Mouse (Mus musculus): Measurements from ENCODE around the gene Tas2r134. TPM values are rescaled to one million over a fixed set of nuclear protein-coding genes. Genes with fewer than 3 reads are reported as not detected.

Gene Tas2r134
- total RNA-seq (2017), result not detected in 2 replicates

GRCm38 (mm10) chr2:51627211-51627610, at the start of gene Tas2r134:
Gene Tas2r134 (plus strand): TSS chr2:51627511.
- ATAC-seq (replicated peaks in 1 of 2; ENCODE audit: insufficient read depth in 1 of 2, low FRiP score in 2 of 2, low TSS enrichment in 1 of 2, low read depth in 1 of 2, poor library complexity in 2 of 2, severe bottlenecking in 2 of 2), result no peak

GRCm38 (mm10) chr2:51579767-51580166, 47.5 kb upstream of the Tas2r134 start:
- ATAC-seq (replicated peaks in 1 of 2; ENCODE audit: insufficient read depth in 1 of 2, low FRiP score in 2 of 2, low TSS enrichment in 1 of 2, low read depth in 1 of 2, poor library complexity in 2 of 2, severe bottlenecking in 2 of 2), result no peak

- ATAC-seq (replicated peaks in 1 of 2; ENCODE audit: insufficient read depth in 1 of 2, low FRiP score in 2 of 2, low TSS enrichment in 1 of 2, low read depth in 1 of 2, poor library complexity in 2 of 2, severe bottlenecking in 2 of 2), result no peak
These were observed 43.0 kb upstream of the Tas2r134 start for GRCm38 (mm10) chr2:51584050-51585046.

- ATAC-seq (replicated peaks in 1 of 2; ENCODE audit: insufficient read depth in 1 of 2, low FRiP score in 2 of 2, low TSS enrichment in 1 of 2, low read depth in 1 of 2, poor library complexity in 2 of 2, severe bottlenecking in 2 of 2), result peak; percentile 67 to 70
These were observed 39.0 kb upstream of the Tas2r134 start for GRCm38 (mm10) chr2:51588336-51588735.

GRCm38 (mm10) chr2:51588895-51589294, 38.4 kb upstream of the Tas2r134 start:
- 0 out of 4 replicates have a peak, but pooled peaks of 1 of the 2 experiments have one; percentile 4 for ATAC-seq (replicated peaks in 1 of 2; ENCODE audit: insufficient read depth in 1 of 2, low FRiP score in 2 of 2, low TSS enrichment in 1 of 2, low read depth in 1 of 2, poor library complexity in 2 of 2, severe bottlenecking in 2 of 2)

GRCm38 (mm10) chr2:51589627-51590026, 37.7 kb upstream of the Tas2r134 start:
- no peak for ATAC-seq (replicated peaks in 1 of 2; ENCODE audit: insufficient read depth in 1 of 2, low FRiP score in 2 of 2, low TSS enrichment in 1 of 2, low read depth in 1 of 2, poor library complexity in 2 of 2, severe bottlenecking in 2 of 2)

- no peak for ATAC-seq (replicated peaks in 1 of 2; ENCODE audit: insufficient read depth in 1 of 2, low FRiP score in 2 of 2, low TSS enrichment in 1 of 2, low read depth in 1 of 2, poor library complexity in 2 of 2, severe bottlenecking in 2 of 2)
These were observed 37.0 kb upstream of the Tas2r134 start for GRCm38 (mm10) chr2:51590308-51590707.

GRCm38 (mm10) chr2:51592157-51592556, 35.2 kb upstream of the Tas2r134 start:
- no peak for ATAC-seq (replicated peaks in 1 of 2; ENCODE audit: insufficient read depth in 1 of 2, low FRiP score in 2 of 2, low TSS enrichment in 1 of 2, low read depth in 1 of 2, poor library complexity in 2 of 2, severe bottlenecking in 2 of 2)

GRCm38 (mm10) chr2:51599473-51600201, 27.7 kb upstream of the Tas2r134 start:
- no peak; a peak in 1 of 4 replicates for ATAC-seq (replicated peaks in 1 of 2; ENCODE audit: insufficient read depth in 1 of 2, low FRiP score in 2 of 2, low TSS enrichment in 1 of 2, low read depth in 1 of 2, poor library complexity in 2 of 2, severe bottlenecking in 2 of 2)

- ATAC-seq (replicated peaks in 1 of 2; ENCODE audit: insufficient read depth in 1 of 2, low FRiP score in 2 of 2, low TSS enrichment in 1 of 2, low read depth in 1 of 2, poor library complexity in 2 of 2, severe bottlenecking in 2 of 2), result no peak
These were observed 27.2 kb upstream of the Tas2r134 start for GRCm38 (mm10) chr2:51600202-51600487.

- 0 out of 4 replicates have a peak, but pooled peaks of 1 of the 2 experiments have one; percentile 50 for ATAC-seq (replicated peaks in 1 of 2; ENCODE audit: insufficient read depth in 1 of 2, low FRiP score in 2 of 2, low TSS enrichment in 1 of 2, low read depth in 1 of 2, poor library complexity in 2 of 2, severe bottlenecking in 2 of 2)
These were observed 26.4 kb upstream of the Tas2r134 start for GRCm38 (mm10) chr2:51600873-51601272.

- no peak for ATAC-seq (replicated peaks in 1 of 2; ENCODE audit: insufficient read depth in 1 of 2, low FRiP score in 2 of 2, low TSS enrichment in 1 of 2, low read depth in 1 of 2, poor library complexity in 2 of 2, severe bottlenecking in 2 of 2)
These were observed 17.0 kb upstream of the Tas2r134 start for GRCm38 (mm10) chr2:51610305-51610704.

- no peak for ATAC-seq (replicated peaks in 1 of 2; ENCODE audit: insufficient read depth in 1 of 2, low FRiP score in 2 of 2, low TSS enrichment in 1 of 2, low read depth in 1 of 2, poor library complexity in 2 of 2, severe bottlenecking in 2 of 2)
These were observed 16.4 kb upstream of the Tas2r134 start for GRCm38 (mm10) chr2:51610897-51611296.

GRCm38 (mm10) chr2:51613716-51614115, 13.6 kb upstream of the Tas2r134 start:
- no peak for ATAC-seq (replicated peaks in 1 of 2; ENCODE audit: insufficient read depth in 1 of 2, low FRiP score in 2 of 2, low TSS enrichment in 1 of 2, low read depth in 1 of 2, poor library complexity in 2 of 2, severe bottlenecking in 2 of 2)

GRCm38 (mm10) chr2:51621931-51622330, 5.4 kb upstream of the Tas2r134 start:
- no peak for ATAC-seq (replicated peaks in 1 of 2; ENCODE audit: insufficient read depth in 1 of 2, low FRiP score in 2 of 2, low TSS enrichment in 1 of 2, low read depth in 1 of 2, poor library complexity in 2 of 2, severe bottlenecking in 2 of 2)

GRCm38 (mm10) chr2:51626007-51626406, 1.3 kb upstream of the Tas2r134 start:
- ATAC-seq (replicated peaks in 1 of 2; ENCODE audit: insufficient read depth in 1 of 2, low FRiP score in 2 of 2, low TSS enrichment in 1 of 2, low read depth in 1 of 2, poor library complexity in 2 of 2, severe bottlenecking in 2 of 2), result no peak

GRCm38 (mm10) chr2:51631428-51631827, 4.1 kb downstream of the Tas2r134 start:
- ATAC-seq (replicated peaks in 1 of 2; ENCODE audit: insufficient read depth in 1 of 2, low FRiP score in 2 of 2, low TSS enrichment in 1 of 2, low read depth in 1 of 2, poor library complexity in 2 of 2, severe bottlenecking in 2 of 2), result no peak

GRCm38 (mm10) chr2:51637681-51638080, 10.4 kb downstream of the Tas2r134 start:
- ATAC-seq (replicated peaks in 1 of 2; ENCODE audit: insufficient read depth in 1 of 2, low FRiP score in 2 of 2, low TSS enrichment in 1 of 2, low read depth in 1 of 2, poor library complexity in 2 of 2, severe bottlenecking in 2 of 2), result peak; percentile 95 to 96

Data from hematopoietic stem cell, adult 5-6 weeks (primary cell).